Mouse (Mus musculus) neural tube, embryonic 14.5 days (tissue): ENCODE results near the gene Spib. TPM values are rescaled to one million over a fixed set of nuclear protein-coding genes. Genes with fewer than 3 reads are reported as not detected.
A peak's percentile ranks its signal among the peaks of the same experiment; 100 is the strongest.

ENCODE experiments used
- ATAC-seq: fragments of 200-750 bp; cut with Nextera tagmentation; 2 replicates; pipeline ENCODE4 v1.8.0; 2017; ENCODE audit warnings: low read depth, mild to moderate bottlenecking, moderate TSS enrichment, moderate library complexity
- H3K27ac ChIP-seq: fragments of 300-500 bp; sonication (generic); 2 replicates; pipeline ENCODE4 v1.5.1; 2014; ENCODE audit warnings: low read depth, mild to moderate bottlenecking, control low read depth, low read length, moderate library complexity, mixed read lengths
- H3K27me3 ChIP-seq: fragments of 300-500 bp; sonication (generic); 2 replicates; pipeline ENCODE4 v1.6.1; 2014; ENCODE audit warnings: low read length; ENCODE audit not compliant: control insufficient read depth, insufficient read depth
- H3K36me3 ChIP-seq: fragments of 300-500 bp; sonication (generic); 2 replicates; pipeline ENCODE4 v1.6.1; 2014; ENCODE audit warnings: low read length, mixed read lengths; ENCODE audit not compliant: control insufficient read depth, insufficient read depth
- H3K4me1 ChIP-seq: fragments of 300-500 bp; sonication (generic); 2 replicates; pipeline ENCODE4 v1.6.1; 2014; ENCODE audit warnings: low read length; ENCODE audit not compliant: control insufficient read depth, insufficient read depth
- H3K4me2 ChIP-seq: fragments of 300-500 bp; sonication (generic); 2 replicates; pipeline ENCODE4 v1.6.1; 2014; ENCODE audit warnings: mild to moderate bottlenecking, low read depth, low read length, control low read depth
- H3K4me3 ChIP-seq: fragments of 300-500 bp; sonication (generic); 2 replicates; pipeline ENCODE4 v1.5.1; 2014; ENCODE audit warnings: low read depth, low read length, control low read depth, mixed read lengths
- H3K9ac ChIP-seq: fragments of 300-500 bp; sonication (generic); replicated peaks from 2 replicates; pipeline ENCODE4 v1.6.1; 2014; ENCODE audit warnings: low read depth, mild to moderate bottlenecking, control low read depth, low read length, mixed read lengths
- H3K9me3 ChIP-seq: fragments of 300-500 bp; sonication (generic); 2 replicates; pipeline ENCODE4 v1.6.1; 2016; ENCODE audit warnings: low read length; ENCODE audit not compliant: control insufficient read depth
- WGBS: fragments of 180-500 bp; shearing (Covaris S2); extraction: QIAGEN DNeasy Blood & Tissue Kit; methylation state at CpG from one replicate; pipeline ENCODE4 v1.1.7; 2014; 5-methylcytosine and 5-hydroxymethylcytosine counted together
- microRNA-seq: library from miRNA; unstranded; fragments of <30 nt; microRNA quantifications from one replicate; pipeline ENCODE4, GENCODE M21; 2016
- polyA plus RNA-seq: library from polyadenylated mRNA; unstranded; fragments of >200 nt; fragmentation: Nextera tagmentation; extraction: Ambion mirVana; gene quantifications from 2 replicates; pipeline ENCODE4 v1.2.1, GENCODE M21; 2014

The Spib gene
- polyA plus RNA-seq, 1 experiment from 2014 or later, result not detected

DNA sequence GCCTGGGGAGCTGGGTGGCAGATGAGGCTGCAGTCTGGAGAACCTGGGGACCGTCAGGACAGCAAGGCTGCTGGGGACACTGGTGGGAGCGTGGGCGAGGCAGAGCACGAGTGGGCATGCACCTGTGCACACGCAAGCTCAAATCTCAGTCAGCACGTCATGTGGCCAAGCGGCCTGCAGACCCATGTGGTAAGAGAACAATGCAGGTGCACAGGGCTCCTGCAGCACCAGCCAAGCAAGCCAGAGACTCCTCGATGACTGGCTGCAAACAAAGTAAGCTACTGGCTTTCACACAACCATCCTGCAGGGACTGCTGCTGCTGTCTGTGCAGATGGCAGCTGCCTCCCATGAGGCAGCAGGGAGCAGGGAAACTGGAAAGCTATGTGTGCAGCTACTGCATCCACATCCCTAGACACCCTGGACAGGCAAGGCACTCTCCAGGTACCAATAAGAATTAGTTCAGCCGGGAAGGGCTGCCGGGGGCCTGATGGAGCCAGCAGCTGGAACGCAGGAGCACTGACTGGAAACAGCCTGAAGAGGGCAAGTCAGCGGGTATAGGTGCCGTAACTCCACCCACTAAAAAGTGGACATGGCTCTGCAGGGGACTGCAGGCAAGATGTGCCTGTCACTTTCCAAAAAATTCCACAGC is 44.8 kb downstream of the Spib start:
- no peaks in the 10 kb centered on the region for H3K9me3 ChIP-seq
- H3K4me3 ChIP-seq, result no peak overlapping the region
- no peak overlapping the region for H3K27ac ChIP-seq
- WGBS, result 64% methylated on average over 13 of the region's 13 CpGs
- H3K36me3 ChIP-seq, result peaks cover 22% of the 10 kb centered on the region
- ATAC-seq, result no peak
- H3K9ac ChIP-seq, result no peak overlapping the region
- H3K27me3 ChIP-seq, result no peaks in the 10 kb centered on the region
- H3K4me1 ChIP-seq, result no peaks in the 10 kb centered on the region
- no peak overlapping the region for H3K4me2 ChIP-seq

DNA sequence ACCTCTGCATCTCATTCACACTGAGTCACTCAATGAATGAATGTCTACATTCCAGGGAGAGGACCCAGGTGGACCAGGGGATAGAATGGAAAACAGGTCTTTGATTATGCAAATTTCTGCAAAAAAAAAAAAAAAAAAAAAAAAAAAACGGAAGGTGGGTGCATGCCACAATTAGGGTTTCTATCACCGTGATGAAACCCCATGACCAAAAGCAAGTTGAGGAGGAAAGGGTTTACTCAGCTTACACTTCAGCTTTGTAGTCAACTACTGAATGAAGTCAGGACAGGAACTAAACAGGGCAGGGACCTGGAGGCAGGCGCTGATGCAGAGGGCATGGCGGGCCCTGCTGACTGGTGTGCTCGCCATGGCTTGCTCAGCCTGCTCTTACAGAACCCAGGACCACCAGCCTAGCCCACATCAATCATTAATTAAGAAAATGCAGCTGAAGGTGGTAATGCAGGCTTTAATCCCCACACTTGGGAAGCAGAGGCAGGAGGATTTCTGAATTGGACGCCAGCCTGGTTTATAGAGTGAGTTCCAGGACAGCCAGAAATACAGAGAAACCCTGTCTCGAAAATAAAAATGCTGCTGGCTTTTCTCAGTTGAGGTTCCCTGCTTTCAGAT is 46.2 kb downstream of the Spib start:
- Histone ChIP-seq H3K4me1 (no peaks in the 10 kb centered on the region), H3K4me2 (no peak overlapping the region), H3K9me3 (no peaks in the 10 kb centered on the region), H3K27ac (no peak overlapping the region), H3K36me3 (peaks cover 8% of the 10 kb centered on the region), H3K4me3 (no peak overlapping the region), H3K9ac (no peak overlapping the region), H3K27me3 (no peaks in the 10 kb centered on the region)
- WGBS, result 69% methylated on average over 7 of the region's 7 CpGs
- ATAC-seq, result no peak

DNA sequence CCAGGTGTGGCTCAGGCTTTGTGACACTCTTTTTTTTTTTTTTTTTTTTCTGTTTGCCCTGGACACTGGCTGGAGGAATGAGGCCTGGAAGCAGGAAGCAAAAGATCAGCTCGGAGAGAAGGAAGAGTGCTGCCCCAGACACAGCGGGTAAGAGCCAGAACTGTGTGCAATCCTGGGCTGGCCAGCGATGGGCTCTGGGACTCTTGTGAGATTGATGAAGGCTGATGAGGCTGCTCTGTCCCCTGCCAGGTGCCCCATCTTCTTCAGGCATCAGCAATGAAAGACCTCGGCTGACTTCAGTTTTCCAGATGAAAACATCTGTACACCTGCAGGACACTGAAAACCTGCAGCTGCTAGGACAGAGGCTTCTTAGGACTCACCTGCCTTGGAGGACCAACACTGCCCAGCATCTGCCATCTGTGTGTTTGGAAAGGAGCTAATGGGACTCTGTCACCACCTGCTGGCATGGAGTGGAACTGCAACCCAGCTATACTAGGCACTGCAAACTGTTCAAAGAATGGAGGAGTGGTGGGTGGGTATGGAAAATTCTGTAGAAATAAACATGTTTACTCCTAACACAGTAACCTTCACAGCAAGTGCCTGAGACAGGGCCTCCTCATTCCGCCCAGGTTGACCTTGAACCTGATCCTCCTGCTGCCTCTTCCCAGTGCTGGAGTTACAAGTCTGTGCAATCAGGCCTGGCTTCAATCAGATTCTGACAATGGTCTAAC is 46.9 kb downstream of the Spib start:
- peaks cover 3% of the 10 kb centered on the region; the same call in 1 of the 2 replicates for H3K36me3 ChIP-seq
- 39% methylated on average over 5 of the region's 5 CpGs for WGBS
- H3K4me3 ChIP-seq, result no peak overlapping the region
- no peaks in the 10 kb centered on the region for H3K27me3 ChIP-seq
- no peak overlapping the region for H3K4me2 ChIP-seq
- no peaks in the 10 kb centered on the region for H3K4me1 ChIP-seq
- ATAC-seq, result peak; percentile 84
- H3K9me3 ChIP-seq, result no peaks in the 10 kb centered on the region
- H3K27ac ChIP-seq, result no peak overlapping the region
- no peak overlapping the region for H3K9ac ChIP-seq

DNA sequence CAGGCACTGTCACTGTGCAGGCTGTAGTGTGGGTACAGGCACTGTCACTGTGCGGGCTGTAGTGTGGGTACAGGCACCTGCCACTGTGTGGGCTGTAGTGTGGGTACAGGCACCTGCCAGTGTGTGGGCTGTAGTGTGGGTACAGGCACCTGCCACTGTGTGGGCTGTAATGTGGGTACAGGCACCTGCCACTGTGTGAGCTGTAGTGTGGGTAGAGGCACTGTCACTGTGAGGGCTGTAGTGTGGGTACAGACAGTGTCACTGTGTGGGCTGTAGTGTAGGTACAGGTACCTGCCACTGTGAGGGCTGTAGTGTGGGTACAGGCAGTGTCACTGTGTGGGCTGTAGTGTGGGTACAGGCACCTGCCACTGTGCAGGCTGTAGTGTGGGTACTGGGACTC is 47.8 kb downstream of the Spib start:
- Histone ChIP-seq H3K9ac (no peak overlapping the region), H3K4me2 (no peak overlapping the region), H3K27ac (no peak overlapping the region), H3K9me3 (no peaks in the 10 kb centered on the region), H3K36me3 (0 out of 2 replicates have a peak, but pooled peaks cover under 1% of the 10 kb centered on the region), H3K4me1 (no peaks in the 10 kb centered on the region), H3K4me3 (no peak overlapping the region), H3K27me3 (no peaks in the 10 kb centered on the region)
- WGBS, result 93% methylated on average over 1 of the region's 1 CpGs
- no peak for ATAC-seq

DNA sequence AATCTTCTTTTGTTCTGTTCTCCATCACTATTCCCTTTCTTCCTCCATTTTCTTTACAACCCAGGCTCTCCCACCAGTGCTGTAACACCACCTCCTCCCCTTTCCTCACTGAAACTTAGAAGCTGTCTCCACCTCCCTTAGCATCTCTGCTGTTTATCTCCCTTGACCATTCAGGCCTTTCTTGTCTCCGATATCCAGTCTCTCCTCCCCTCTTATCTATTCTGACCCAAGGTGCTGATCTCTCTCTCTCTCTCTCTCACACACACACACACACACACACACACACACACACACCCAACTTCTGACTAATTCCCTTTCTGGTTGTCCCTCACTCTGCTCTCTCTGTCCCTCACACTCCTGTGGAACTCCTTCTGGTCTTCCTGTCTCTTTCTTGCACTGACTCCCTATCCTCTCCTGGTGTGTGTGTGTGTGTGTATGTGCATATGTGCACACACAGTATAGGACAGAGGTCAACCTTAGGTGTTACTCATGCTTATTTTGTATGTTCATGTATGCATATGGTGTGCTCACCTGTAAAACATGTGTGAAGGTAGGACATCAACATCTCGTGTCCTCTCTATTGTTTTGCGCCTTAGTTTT is 48.9 kb downstream of the Spib start:
- H3K4me3 ChIP-seq, result no peak overlapping the region
- H3K4me1 ChIP-seq, result no peaks in the 10 kb centered on the region
- H3K27ac ChIP-seq, result no peak overlapping the region
- H3K27me3 ChIP-seq, result no peaks in the 10 kb centered on the region
- no peaks in the 10 kb centered on the region for H3K36me3 ChIP-seq
- no peaks in the 10 kb centered on the region for H3K9me3 ChIP-seq
- H3K9ac ChIP-seq, result no peak overlapping the region
- ATAC-seq, result no peak
- 75% methylated on average over 3 of the region's 3 CpGs for WGBS
- H3K4me2 ChIP-seq, result no peak overlapping the region

Small RNA genes within 50 kb of the gene (microRNA-seq; reads per million reads assigned to microRNA genes)
- gene Mir7053, result not detected

Other genes starting within 250 kb of the Spib start
- gene Clec11a, start 225.2 kb downstream of the Spib start, polyA plus RNA-seq, result 2.8 and 4.6 TPM in 2 replicates
- gene Shank1, start 221.8 kb downstream of the Spib start, polyA plus RNA-seq, result 39.9 and 62.7 TPM in 2 replicates
- gene Syt3, start 148.0 kb downstream of the Spib start, polyA plus RNA-seq, result 52.7 and 68.4 TPM in 2 replicates
- 2.0 and 2.6 TPM in 2 replicates for gene 1700008O03Rik, start 146.3 kb downstream of the Spib start, polyA plus RNA-seq
- gene Lrrc4b, start 103.1 kb downstream of the Spib start, polyA plus RNA-seq, result 21.9 and 28.1 TPM in 2 replicates
- gene Aspdh, start 66.7 kb downstream of the Spib start, polyA plus RNA-seq, result 3.3 and 5.2 TPM in 2 replicates
- 26.9 and 33.4 TPM in 2 replicates for gene Josd2, start 64.1 kb downstream of the Spib start, polyA plus RNA-seq
- gene Emc10, start 35.5 kb downstream of the Spib start, polyA plus RNA-seq, result 153 and 162 TPM in 2 replicates
- gene Fam71e1, start 35.5 kb downstream of the Spib start, polyA plus RNA-seq, result 19.5 and 24.9 TPM in 2 replicates
- 0.07 TPM in 1 of 2 replicates, not detected in the other for gene Mybpc2, start 7.4 kb downstream of the Spib start, polyA plus RNA-seq
- gene Pold1, start 16.8 kb upstream of the Spib start, polyA plus RNA-seq, result 9.4 and 12.5 TPM in 2 replicates
- 57.2 and 59.5 TPM in 2 replicates for gene Nr1h2, start 21.9 kb upstream of the Spib start, polyA plus RNA-seq
- 0.82 and 2.1 TPM in 2 replicates for gene Napsa, start 40.3 kb upstream of the Spib start, polyA plus RNA-seq
- 7.5 and 8.9 TPM in 2 replicates for gene Kcnc3, start 58.6 kb upstream of the Spib start, polyA plus RNA-seq
- 2.6 and 3.6 TPM in 2 replicates for gene Myh14, start 138.8 kb upstream of the Spib start, polyA plus RNA-seq
- gene Izumo2, start 176.7 kb upstream of the Spib start, polyA plus RNA-seq, result not detected in 2 replicates
- gene Vrk3, start 216.3 kb upstream of the Spib start, polyA plus RNA-seq, result 23.0 and 27.0 TPM in 2 replicates
- 0.95 and 1.0 TPM in 2 replicates for gene Zfp473, start 219.0 kb upstream of the Spib start, polyA plus RNA-seq